Mouse (Mus musculus): ENCODE measurements around the gene Klhl29. TPM values are rescaled to one million over a fixed set of nuclear protein-coding genes. Genes with fewer than 3 reads are reported as not detected.

The Klhl29 gene
- total RNA-seq, 2 experiments from 2014 or later, result not detected

- ATAC-seq (ENCODE audit: poor library complexity, severe bottlenecking), result no peak
Observed at GRCm38 (mm10) chr12:5303912-5304311, 71.6 kb downstream of the Klhl29 start.

GRCm38 (mm10) chr12:5303100-5303499 is 72.4 kb downstream of the Klhl29 start:
- no peak for ATAC-seq (ENCODE audit: poor library complexity, severe bottlenecking)

GRCm38 (mm10) chr12:5301841-5302240 is 73.6 kb downstream of the Klhl29 start:
- ATAC-seq (ENCODE audit: poor library complexity, severe bottlenecking), result no peak

GRCm38 (mm10) chr12:5296422-5296821 is 79.1 kb downstream of the Klhl29 start:
- no peak for ATAC-seq (ENCODE audit: poor library complexity, severe bottlenecking)

- ATAC-seq (ENCODE audit: poor library complexity, severe bottlenecking), result no peak
Observed at GRCm38 (mm10) chr12:5292316-5292715, 83.2 kb downstream of the Klhl29 start.

- ATAC-seq (ENCODE audit: poor library complexity, severe bottlenecking), result no peak
Observed at GRCm38 (mm10) chr12:5285579-5285978, 89.9 kb downstream of the Klhl29 start.

- no peak for ATAC-seq (ENCODE audit: poor library complexity, severe bottlenecking)
Observed at GRCm38 (mm10) chr12:5284961-5285360, 90.5 kb downstream of the Klhl29 start.

- no peak for ATAC-seq (ENCODE audit: poor library complexity, severe bottlenecking)
Observed at GRCm38 (mm10) chr12:5283654-5284053, 91.8 kb downstream of the Klhl29 start.

GRCm38 (mm10) chr12:5282611-5283010 is 92.9 kb downstream of the Klhl29 start:
- no peak for ATAC-seq (ENCODE audit: poor library complexity, severe bottlenecking)

GRCm38 (mm10) chr12:5279873-5280272 is 95.6 kb downstream of the Klhl29 start:
- ATAC-seq (ENCODE audit: poor library complexity, severe bottlenecking), result no peak

- peak; percentile 45 for ATAC-seq (ENCODE audit: poor library complexity, severe bottlenecking)
Observed at GRCm38 (mm10) chr12:5277028-5277427, 98.5 kb downstream of the Klhl29 start.

- no peak for ATAC-seq (ENCODE audit: poor library complexity, severe bottlenecking)
Observed at GRCm38 (mm10) chr12:5275507-5275936, 100.0 kb downstream of the Klhl29 start.

GRCm38 (mm10) chr12:5274519-5274944 is 101.0 kb downstream of the Klhl29 start:
- no peak for ATAC-seq (ENCODE audit: poor library complexity, severe bottlenecking)

- ATAC-seq (ENCODE audit: poor library complexity, severe bottlenecking), result no peak
Observed at GRCm38 (mm10) chr12:5273316-5274047, 102.0 kb downstream of the Klhl29 start.

- no peak for ATAC-seq (ENCODE audit: poor library complexity, severe bottlenecking)
Observed at GRCm38 (mm10) chr12:5270527-5270926, 105.0 kb downstream of the Klhl29 start.

- ATAC-seq (ENCODE audit: poor library complexity, severe bottlenecking), result no peak
Observed at GRCm38 (mm10) chr12:5269936-5270335, 105.5 kb downstream of the Klhl29 start.

GRCm38 (mm10) chr12:5269061-5269460 is 106.4 kb downstream of the Klhl29 start:
- no peak for ATAC-seq (ENCODE audit: poor library complexity, severe bottlenecking)

- no peak for ATAC-seq (ENCODE audit: poor library complexity, severe bottlenecking)
Observed at GRCm38 (mm10) chr12:5268188-5268612, 107.3 kb downstream of the Klhl29 start.

- no peak for ATAC-seq (ENCODE audit: poor library complexity, severe bottlenecking)
Observed at GRCm38 (mm10) chr12:5267271-5268187, 108.0 kb downstream of the Klhl29 start.

- ATAC-seq (ENCODE audit: poor library complexity, severe bottlenecking), result no peak
Observed at GRCm38 (mm10) chr12:5266773-5267172, 108.7 kb downstream of the Klhl29 start.

- no peak for ATAC-seq (ENCODE audit: poor library complexity, severe bottlenecking)
Observed at GRCm38 (mm10) chr12:5261476-5261875, 114.0 kb downstream of the Klhl29 start.

- no peak for ATAC-seq (ENCODE audit: poor library complexity, severe bottlenecking)
Observed at GRCm38 (mm10) chr12:5258779-5259178, 116.7 kb downstream of the Klhl29 start.

Measured in megakaryocyte, adult 5-6 weeks (primary cell).